Mouse (Mus musculus): Measurements from ENCODE around the gene Kbtbd12. TPM values are rescaled to one million over a fixed set of nuclear protein-coding genes. Genes with fewer than 3 reads are reported as not detected.

Kbtbd12 gene
- polyA plus RNA-seq, 1 experiment from 2014 or later = 0.20 TPM

DNA sequence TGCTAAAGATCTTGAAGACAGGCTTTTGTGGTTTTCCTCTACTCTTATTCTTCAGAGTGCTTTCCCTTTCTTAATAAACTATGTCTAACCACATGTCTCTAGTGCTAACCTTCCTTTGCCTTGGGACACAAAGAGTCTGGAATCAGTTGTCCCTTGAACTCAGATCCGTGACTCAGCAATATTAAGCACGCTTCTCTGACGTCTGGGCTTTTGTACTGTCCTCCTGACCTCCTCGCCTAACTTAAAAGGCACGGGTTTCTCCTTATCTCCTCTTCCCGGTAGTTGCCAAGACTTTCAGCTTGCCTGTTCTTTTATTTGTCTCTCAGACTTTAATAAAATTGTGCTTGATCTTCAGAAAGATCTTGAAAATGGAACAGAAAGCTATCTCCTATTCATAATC, 6.5 kb downstream of the Kbtbd12 start:
- Histone ChIP-seq H3K27ac (ENCODE audit: low read depth, low read length) (no peak overlapping the region), H3K27me3 (replicated peaks; ENCODE audit: control insufficient read depth, insufficient read depth, low read length) (no peaks in the 10 kb centered on the region), H3K4me1 (ENCODE audit: control insufficient read depth, insufficient read depth, low read length) (peaks cover 11% of the 10 kb centered on the region), H3K4me3 (ENCODE audit: low read depth, low read length) (no peak overlapping the region), H3K36me3 (ENCODE audit: control insufficient read depth, insufficient read depth, low read length) (no peaks in the 10 kb centered on the region), H3K9me3 (replicated peaks; ENCODE audit: control insufficient read depth, low read length) (no peaks in the 10 kb centered on the region), H3K4me2 (ENCODE audit: low read length) (no peak overlapping the region), H3K9ac (ENCODE audit: low read length) (no peak overlapping the region)
- DNase-seq (ENCODE audit: low spot score) (no peak), ATAC-seq (no peak)
- 74% methylated on average over 6 of the region's 6 CpGs for WGBS

DNA sequence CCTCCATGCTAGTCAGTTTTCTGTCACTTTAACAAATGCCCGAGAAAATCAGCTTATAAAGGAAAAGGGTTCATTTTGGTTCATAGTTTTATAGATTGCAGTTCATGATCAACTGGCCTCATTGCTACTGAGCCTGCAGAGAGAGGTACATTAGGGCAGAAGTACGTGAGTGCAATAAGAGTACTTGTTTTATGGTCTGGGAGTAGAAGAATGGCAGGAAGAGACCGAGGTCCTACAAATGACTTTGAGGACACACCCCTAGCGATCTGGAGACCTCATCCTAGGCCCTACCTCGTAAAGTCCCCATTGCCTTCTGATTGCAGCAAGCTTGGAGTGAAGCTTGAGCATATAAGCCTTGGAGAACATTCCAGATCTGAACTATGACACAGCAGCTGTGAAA, 7.2 kb downstream of the Kbtbd12 start:
- DNase-seq (ENCODE audit: low spot score) = no peak
- Histone ChIP-seq H3K27me3 (replicated peaks; ENCODE audit: control insufficient read depth, insufficient read depth, low read length) (no peaks in the 10 kb centered on the region), H3K36me3 (ENCODE audit: control insufficient read depth, insufficient read depth, low read length) (no peaks in the 10 kb centered on the region), H3K9ac (ENCODE audit: low read length) (no peak overlapping the region), H3K4me3 (ENCODE audit: low read depth, low read length) (no peak overlapping the region), H3K9me3 (replicated peaks; ENCODE audit: control insufficient read depth, low read length) (no peaks in the 10 kb centered on the region), H3K4me2 (ENCODE audit: low read length) (no peak overlapping the region), H3K4me1 (ENCODE audit: control insufficient read depth, insufficient read depth, low read length) (peaks cover 11% of the 10 kb centered on the region), H3K27ac (ENCODE audit: low read depth, low read length) (no peak overlapping the region)
- ATAC-seq = no peak
- WGBS = 84% methylated on average over 5 of the region's 5 CpGs

DNA sequence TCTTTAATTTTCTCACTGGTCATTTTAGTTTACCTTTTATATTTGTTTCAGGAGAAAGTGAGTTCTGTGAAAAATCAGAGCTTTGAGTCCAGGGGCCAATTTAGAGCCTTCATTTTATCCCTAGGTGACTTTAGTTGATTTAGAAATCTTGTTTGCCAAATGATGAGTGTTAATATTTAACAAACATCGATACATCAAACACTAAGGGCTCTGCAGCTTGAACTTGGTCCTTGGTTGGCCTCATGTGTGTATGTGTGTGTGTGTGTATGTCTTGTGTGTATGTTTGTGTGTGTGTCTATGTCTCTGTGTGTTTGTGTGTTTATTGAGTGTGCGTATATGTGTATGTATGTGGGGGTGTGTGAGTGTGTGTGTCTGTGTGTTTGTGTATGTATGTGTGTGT, 7.9 kb downstream of the Kbtbd12 start:
- ATAC-seq (no peak), DNase-seq (ENCODE audit: low spot score) (no peak)
- 92% methylated on average over 2 of the region's 2 CpGs for WGBS
- Histone ChIP-seq H3K9ac (ENCODE audit: low read length) (no peak overlapping the region), H3K27ac (ENCODE audit: low read depth, low read length) (no peak overlapping the region), H3K4me1 (ENCODE audit: control insufficient read depth, insufficient read depth, low read length) (peaks cover 11% of the 10 kb centered on the region), H3K4me3 (ENCODE audit: low read depth, low read length) (no peak overlapping the region), H3K36me3 (ENCODE audit: control insufficient read depth, insufficient read depth, low read length) (no peaks in the 10 kb centered on the region), H3K27me3 (replicated peaks; ENCODE audit: control insufficient read depth, insufficient read depth, low read length) (no peaks in the 10 kb centered on the region), H3K4me2 (ENCODE audit: low read length) (no peak overlapping the region), H3K9me3 (replicated peaks; ENCODE audit: control insufficient read depth, low read length) (no peaks in the 10 kb centered on the region)

DNA sequence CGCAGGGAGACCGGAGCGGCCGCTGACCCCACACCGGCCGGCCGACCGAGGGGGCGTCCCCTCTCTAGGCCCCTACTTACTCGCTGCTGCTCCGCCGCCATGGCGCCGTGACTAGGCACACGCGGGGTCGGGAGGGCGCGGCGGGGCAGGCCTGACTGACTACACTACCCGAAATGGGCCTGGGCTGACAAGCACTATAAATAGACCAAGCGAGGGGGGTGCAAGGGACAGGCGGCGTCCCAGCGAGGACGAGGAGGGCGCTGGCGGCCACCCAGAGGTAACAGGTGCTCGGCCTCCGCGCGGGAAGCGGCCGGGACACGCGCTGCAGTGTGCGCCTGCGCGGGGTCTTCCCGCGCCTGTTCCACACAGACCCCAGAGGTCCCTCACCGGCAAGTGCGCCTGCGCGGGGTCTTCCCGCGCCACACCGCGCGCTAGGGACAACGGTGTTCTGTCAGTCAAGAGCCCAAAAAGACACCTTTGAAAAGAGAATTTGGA, 10.4 kb downstream of the Kbtbd12 start:
- Histone ChIP-seq H3K4me2 (ENCODE audit: low read length) (peak overlapping the region; percentile 98), H3K27ac (ENCODE audit: low read depth, low read length) (peak overlapping the region; percentile 68), H3K27me3 (replicated peaks; ENCODE audit: control insufficient read depth, insufficient read depth, low read length) (no peaks in the 10 kb centered on the region), H3K4me1 (ENCODE audit: control insufficient read depth, insufficient read depth, low read length) (peaks cover 11% of the 10 kb centered on the region), H3K9ac (ENCODE audit: low read length) (peak overlapping the region; percentile 70), H3K36me3 (ENCODE audit: control insufficient read depth, insufficient read depth, low read length) (no peaks in the 10 kb centered on the region), H3K9me3 (replicated peaks; ENCODE audit: control insufficient read depth, low read length) (no peaks in the 10 kb centered on the region), H3K4me3 (ENCODE audit: low read depth, low read length) (peak overlapping the region; percentile 52)
- peak; percentile 98 for ATAC-seq
- under 1% methylated on average over 51 of the region's 51 CpGs for WGBS
- DNase-seq (ENCODE audit: low spot score) = peak; percentile 96

DNA sequence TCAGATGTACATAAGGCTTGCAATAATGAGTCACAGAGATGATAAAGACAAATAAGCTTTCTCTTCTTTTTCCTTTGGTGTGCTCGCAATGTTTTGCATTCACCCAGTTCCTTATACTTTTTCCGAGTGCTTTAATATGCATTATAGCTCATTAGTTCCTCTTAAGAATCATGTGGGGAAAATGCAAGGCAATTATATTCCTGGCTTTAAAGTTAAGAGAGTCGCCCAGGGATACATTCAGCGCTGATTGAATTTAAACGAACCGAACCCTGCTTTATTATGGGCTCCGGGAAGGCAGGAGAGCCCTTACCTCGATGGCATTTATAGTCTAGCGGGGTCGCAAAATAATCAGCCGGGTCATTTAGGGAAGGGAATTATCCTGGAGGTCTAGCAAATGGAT, 10.8 kb downstream of the Kbtbd12 start:
- peaks cover 11% of the 10 kb centered on the region for H3K4me1 ChIP-seq (ENCODE audit: control insufficient read depth, insufficient read depth, low read length)
- no peaks in the 10 kb centered on the region for H3K27me3 ChIP-seq (replicated peaks; ENCODE audit: control insufficient read depth, insufficient read depth, low read length)
- peak overlapping the region; percentile 70 for H3K9ac ChIP-seq (ENCODE audit: low read length)
- peak overlapping the region; percentile 68 for H3K27ac ChIP-seq (ENCODE audit: low read depth, low read length)
- DNase-seq (ENCODE audit: low spot score) (peak; percentile 20), ATAC-seq (no peak)
- peak overlapping the region; percentile 52 for H3K4me3 ChIP-seq (ENCODE audit: low read depth, low read length)
- H3K4me2 ChIP-seq (ENCODE audit: low read length) = peak overlapping the region; percentile 98
- no peaks in the 10 kb centered on the region for H3K9me3 ChIP-seq (replicated peaks; ENCODE audit: control insufficient read depth, low read length)
- 5% methylated on average over 11 of the region's 11 CpGs for WGBS
- H3K36me3 ChIP-seq (ENCODE audit: control insufficient read depth, insufficient read depth, low read length) = no peaks in the 10 kb centered on the region

DNA sequence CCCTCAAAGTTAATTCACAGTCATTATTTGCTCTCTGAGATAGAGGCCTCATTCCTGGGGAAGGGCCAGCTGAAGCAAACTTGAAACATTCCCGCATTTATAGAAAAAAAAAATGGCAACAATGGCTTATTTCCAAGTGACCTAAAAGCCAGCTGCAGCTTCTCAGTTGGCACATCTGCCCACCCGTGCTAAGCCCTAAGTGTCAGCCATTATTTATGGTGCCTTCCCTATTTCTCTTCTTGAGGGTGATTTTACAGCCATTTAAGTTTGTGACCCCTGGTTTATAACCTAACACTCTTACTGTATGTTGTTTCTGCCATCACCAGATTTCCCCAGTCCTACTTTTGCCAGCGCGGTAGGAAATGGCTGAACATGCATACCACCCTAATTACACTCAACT, 11.3 kb downstream of the Kbtbd12 start:
- Histone ChIP-seq H3K4me1 (ENCODE audit: control insufficient read depth, insufficient read depth, low read length) (peaks cover 11% of the 10 kb centered on the region), H3K27me3 (replicated peaks; ENCODE audit: control insufficient read depth, insufficient read depth, low read length) (no peaks in the 10 kb centered on the region), H3K9ac (ENCODE audit: low read length) (no peak overlapping the region), H3K36me3 (ENCODE audit: control insufficient read depth, insufficient read depth, low read length) (no peaks in the 10 kb centered on the region), H3K4me2 (ENCODE audit: low read length) (peak overlapping the region; percentile 98; the same call in 1 of the 2 replicates), H3K9me3 (replicated peaks; ENCODE audit: control insufficient read depth, low read length) (no peaks in the 10 kb centered on the region), H3K27ac (ENCODE audit: low read depth, low read length) (no peak overlapping the region), H3K4me3 (ENCODE audit: low read depth, low read length) (no peak overlapping the region)
- no peak for DNase-seq (ENCODE audit: low spot score)
- no peak for ATAC-seq
- 35% methylated on average over 4 of the region's 4 CpGs for WGBS

DNA sequence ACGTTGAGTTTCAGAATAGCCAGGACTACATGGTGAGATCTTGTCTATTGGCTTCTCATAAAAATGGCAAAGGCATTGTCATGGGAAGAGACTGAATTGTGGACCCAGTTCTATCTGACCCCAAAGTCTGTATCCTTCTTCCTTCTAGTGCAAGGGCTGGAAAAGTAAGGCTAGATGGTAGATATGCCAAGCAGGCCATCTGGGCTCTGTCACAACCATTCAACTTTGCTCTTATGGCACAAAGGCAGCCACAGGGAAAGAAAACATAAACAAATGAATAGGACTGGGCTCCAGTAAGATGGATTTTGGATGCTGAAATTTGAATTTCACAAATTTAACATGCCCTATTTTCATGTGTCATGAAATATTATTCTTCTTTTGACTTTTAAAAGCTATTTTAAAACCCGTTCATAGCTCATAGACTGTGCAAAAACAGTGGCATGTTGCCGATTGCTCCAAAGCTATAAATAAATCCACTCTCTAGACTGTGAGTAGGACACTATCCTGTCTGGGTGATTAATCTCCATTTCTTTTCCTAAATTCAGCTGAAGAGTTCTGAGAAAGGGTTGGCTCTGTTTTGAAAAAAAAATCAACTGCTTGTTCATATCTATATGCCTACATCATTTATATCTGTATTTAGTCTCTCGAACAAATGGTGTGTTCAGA, 15.8 kb downstream of the Kbtbd12 start:
- Histone ChIP-seq H3K4me1 (ENCODE audit: control insufficient read depth, insufficient read depth, low read length) (peaks cover 2% of the 10 kb centered on the region; the same call in 1 of the 2 replicates), H3K27ac (ENCODE audit: low read depth, low read length) (no peak overlapping the region), H3K36me3 (ENCODE audit: control insufficient read depth, insufficient read depth, low read length) (no peaks in the 10 kb centered on the region), H3K9me3 (replicated peaks; ENCODE audit: control insufficient read depth, low read length) (no peaks in the 10 kb centered on the region), H3K4me3 (ENCODE audit: low read depth, low read length) (no peak overlapping the region), H3K4me2 (ENCODE audit: low read length) (no peak overlapping the region), H3K27me3 (replicated peaks; ENCODE audit: control insufficient read depth, insufficient read depth, low read length) (no peaks in the 10 kb centered on the region), H3K9ac (ENCODE audit: low read length) (no peak overlapping the region)
- no peak for ATAC-seq
- no peak for DNase-seq (ENCODE audit: low spot score)
- 89% methylated on average over 4 of the region's 4 CpGs for WGBS

DNA sequence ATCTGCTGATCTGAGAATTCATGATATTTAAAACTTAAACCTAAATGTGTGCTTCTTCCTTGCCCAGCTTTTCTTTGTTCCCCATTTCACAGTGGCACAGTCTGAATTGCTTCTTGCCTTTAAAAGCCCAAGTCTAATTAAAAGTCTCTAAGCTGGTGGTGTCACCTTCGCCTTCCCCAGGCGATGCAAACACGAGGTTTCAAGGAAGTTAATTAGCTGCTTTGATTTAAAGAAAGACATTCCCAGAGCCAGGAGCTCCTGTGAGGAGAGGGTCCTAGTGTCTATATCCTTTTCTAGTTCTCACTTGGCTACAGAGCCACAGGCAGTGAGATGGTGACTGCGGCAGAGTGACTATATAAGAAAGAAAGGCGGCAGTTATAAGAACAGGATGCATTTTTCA, 18.2 kb downstream of the Kbtbd12 start:
- no peak overlapping the region for H3K4me3 ChIP-seq (ENCODE audit: low read depth, low read length)
- no peaks in the 10 kb centered on the region for H3K27me3 ChIP-seq (replicated peaks; ENCODE audit: control insufficient read depth, insufficient read depth, low read length)
- DNase-seq (ENCODE audit: low spot score) (peak; percentile 51), ATAC-seq (0 out of 2 replicates have a peak, but pooled peaks have one; percentile 26)
- no peaks in the 10 kb centered on the region for H3K4me1 ChIP-seq (ENCODE audit: control insufficient read depth, insufficient read depth, low read length)
- H3K9ac ChIP-seq (ENCODE audit: low read length) = no peak overlapping the region
- no peaks in the 10 kb centered on the region for H3K9me3 ChIP-seq (replicated peaks; ENCODE audit: control insufficient read depth, low read length)
- H3K4me2 ChIP-seq (ENCODE audit: low read length) = no peak overlapping the region
- H3K36me3 ChIP-seq (ENCODE audit: control insufficient read depth, insufficient read depth, low read length) = no peaks in the 10 kb centered on the region
- WGBS = 7% methylated on average over 5 of the region's 5 CpGs
- H3K27ac ChIP-seq (ENCODE audit: low read depth, low read length) = no peak overlapping the region

DNA sequence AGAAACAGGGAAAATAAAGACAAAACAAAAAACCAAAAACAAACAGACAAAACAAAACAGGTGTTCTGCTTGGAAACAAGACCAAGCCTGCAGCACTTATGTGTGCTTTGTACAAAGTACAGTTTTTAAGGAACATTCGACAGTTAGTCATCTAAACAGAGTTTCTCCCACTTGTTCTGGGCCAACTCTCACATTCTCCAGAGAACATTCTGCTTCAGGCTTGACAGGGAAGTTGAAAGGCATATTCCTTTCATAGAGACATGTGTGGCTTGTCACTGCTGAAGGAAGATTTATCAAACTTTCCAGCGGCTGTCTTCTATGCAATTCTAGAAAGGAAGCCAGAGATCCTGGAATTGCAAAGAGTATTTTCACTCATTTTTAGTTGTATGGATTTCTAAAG, 22.4 kb downstream of the Kbtbd12 start:
- WGBS = 89% methylated on average over 2 of the region's 2 CpGs
- no peaks in the 10 kb centered on the region for H3K36me3 ChIP-seq (ENCODE audit: control insufficient read depth, insufficient read depth, low read length)
- no peak overlapping the region for H3K4me3 ChIP-seq (ENCODE audit: low read depth, low read length)
- no peaks in the 10 kb centered on the region for H3K4me1 ChIP-seq (ENCODE audit: control insufficient read depth, insufficient read depth, low read length)
- no peaks in the 10 kb centered on the region for H3K9me3 ChIP-seq (replicated peaks; ENCODE audit: control insufficient read depth, low read length)
- H3K9ac ChIP-seq (ENCODE audit: low read length) = no peak overlapping the region
- no peak overlapping the region for H3K27ac ChIP-seq (ENCODE audit: low read depth, low read length)
- H3K27me3 ChIP-seq (replicated peaks; ENCODE audit: control insufficient read depth, insufficient read depth, low read length) = no peaks in the 10 kb centered on the region
- H3K4me2 ChIP-seq (ENCODE audit: low read length) = no peak overlapping the region
- no peak for ATAC-seq
- no peak for DNase-seq (ENCODE audit: low spot score)
